Mouse (Mus musculus) bone marrow, adult 2 months (tissue): ENCODE data around the gene Cpne2.

Source experiments
- CTCF ChIP-seq: fragments of 200-500 bp; IDR thresholded peaks from 2 replicates; pipeline ENCODE4 v1.5.1; 2011; ENCODE audit warnings: low read length, control low read depth; ENCODE audit not compliant: control insufficient read depth, insufficient read depth
- POLR2A ChIP-seq: fragments of 200-500 bp; IDR thresholded peaks from 2 replicates; pipeline ENCODE4 v1.6.1; 2011; ENCODE audit warnings: low read depth, mild to moderate bottlenecking, control low read depth, low read length, borderline replicate concordance; ENCODE audit not compliant: control insufficient read depth

- no peak for TF ChIP-seq CTCF
- TF ChIP-seq POLR2A, result no peak
These were observed 41.5 kb downstream of the Cpne2 start for GRCm38 (mm10) chr8:94574159-94574907.
